8 mouse cellular contexts compared by ENCODE assay signal in the genomic region with DNA sequence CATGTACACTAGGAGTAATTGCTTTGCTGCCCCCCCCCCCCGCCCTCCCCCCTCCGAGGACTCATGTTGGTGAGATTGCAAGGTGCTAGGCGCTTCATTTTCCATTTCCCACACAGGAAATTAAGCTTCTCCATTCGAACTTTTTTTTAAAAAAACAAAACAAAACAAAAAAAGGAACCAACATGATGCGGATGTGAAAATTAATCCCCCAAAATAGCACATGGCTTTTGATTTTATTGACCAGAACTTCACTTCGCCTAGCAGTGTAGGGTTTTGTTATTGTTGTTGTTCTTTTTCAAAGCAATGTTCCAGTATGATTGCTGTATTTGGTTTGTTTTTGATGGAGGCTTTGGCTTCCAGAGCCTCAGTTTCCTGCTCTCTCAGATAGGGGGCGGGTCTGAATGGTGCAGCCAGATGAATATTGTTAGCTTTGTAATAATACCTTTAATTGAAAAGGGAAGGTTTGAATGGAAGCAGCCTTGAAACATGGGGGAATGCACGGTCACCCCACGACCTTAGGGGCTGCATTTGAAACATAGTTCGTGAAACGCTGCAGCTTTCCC. TPM values are rescaled to one million over a fixed set of nuclear protein-coding genes. Genes with fewer than 3 reads are reported as not detected.
DNase-seq lines count a peak whose midpoint lies in the region; ATAC-seq and TF ChIP-seq lines count a peak whose summit lies in the region.

No protein-coding gene starts in this region.

- no peak for ATAC-seq in lung, embryonic 16.5 days (ENCODE audit: low read depth)
- no peak for ATAC-seq in embryonic facial prominence, embryonic 14.5 days (ENCODE audit: low read depth)
- ATAC-seq in limb, embryonic 14.5 days (ENCODE audit: low FRiP score, low read depth): no peak
- ATAC-seq in stomach, embryonic 14.5 days (ENCODE audit: insufficient number of reproducible peaks, insufficient read depth, low FRiP score, low read depth): no peak

- H3K9me3 ChIP-seq in lung, embryonic 16.5 days (ENCODE audit: control insufficient read depth, low read length): no peaks in the 10 kb centered on the region
- H3K9me3 ChIP-seq in embryonic facial prominence, embryonic 14.5 days (ENCODE audit: control insufficient read depth, low read length): no peaks in the 10 kb centered on the region
- H3K9me3 ChIP-seq in limb, embryonic 14.5 days (ENCODE audit: control insufficient read depth, low read length): no peaks in the 10 kb centered on the region
- no peaks in the 10 kb centered on the region for H3K9me3 ChIP-seq in stomach, embryonic 14.5 days (ENCODE audit: control insufficient read depth, low read depth, low read length)

- H3K36me3 ChIP-seq in lung, embryonic 16.5 days (ENCODE audit: control insufficient read depth, insufficient read depth, low read length): no peaks in the 10 kb centered on the region
- no peaks in the 10 kb centered on the region for H3K36me3 ChIP-seq in embryonic facial prominence, embryonic 14.5 days (ENCODE audit: control insufficient read depth, insufficient read depth, low read length)
- no peaks in the 10 kb centered on the region for H3K36me3 ChIP-seq in limb, embryonic 14.5 days (ENCODE audit: control insufficient read depth, insufficient read depth, low read length)
- H3K36me3 ChIP-seq in stomach, embryonic 14.5 days (ENCODE audit: control insufficient read depth, insufficient read depth, low read length): no peaks in the 10 kb centered on the region

- no peaks in the 10 kb centered on the region for H3K27me3 ChIP-seq in lung, embryonic 16.5 days (ENCODE audit: control insufficient read depth, insufficient read depth, low read depth, low read length)
- no peaks in the 10 kb centered on the region for H3K27me3 ChIP-seq in embryonic facial prominence, embryonic 14.5 days (replicated peaks; ENCODE audit: control insufficient read depth, insufficient read depth, low read length)
- no peaks in the 10 kb centered on the region for H3K27me3 ChIP-seq in limb, embryonic 14.5 days (ENCODE audit: control insufficient read depth, insufficient read depth, low read length)
- H3K27me3 ChIP-seq in stomach, embryonic 14.5 days (ENCODE audit: control insufficient read depth, insufficient read depth, low read length): no peaks in the 10 kb centered on the region

- peak overlapping the region; percentile 93 for H3K4me2 ChIP-seq in lung, embryonic 16.5 days (ENCODE audit: low read depth, low read length)
- peak overlapping the region; percentile 94 for H3K4me2 ChIP-seq in embryonic facial prominence, embryonic 14.5 days (ENCODE audit: low read depth, low read length)
- H3K4me2 ChIP-seq in limb, embryonic 14.5 days (replicated peaks; ENCODE audit: low read depth, low read length, severe bottlenecking): peak overlapping the region; percentile 79
- peak overlapping the region; percentile 72 for H3K4me2 ChIP-seq in stomach, embryonic 14.5 days (replicated peaks; ENCODE audit: low read depth, low read length)

- peaks cover 43% of the 10 kb centered on the region for H3K4me1 ChIP-seq in lung, embryonic 16.5 days (replicated peaks; ENCODE audit: control insufficient read depth, insufficient read depth, low read length)
- peaks cover 27% of the 10 kb centered on the region for H3K4me1 ChIP-seq in embryonic facial prominence, embryonic 14.5 days (ENCODE audit: control insufficient read depth, insufficient read depth, low read length)
- peaks cover 42% of the 10 kb centered on the region for H3K4me1 ChIP-seq in limb, embryonic 14.5 days (ENCODE audit: control insufficient read depth, insufficient read depth, low read length)
- H3K4me1 ChIP-seq in stomach, embryonic 14.5 days (ENCODE audit: control insufficient read depth, insufficient read depth, low read length): peaks cover 45% of the 10 kb centered on the region

- H3K27ac ChIP-seq in lung, embryonic 16.5 days (ENCODE audit: low read length): peak overlapping the region; percentile 39; the same call in 1 of the 2 replicates
- peak overlapping the region; percentile 94 for H3K27ac ChIP-seq in embryonic facial prominence, embryonic 14.5 days (replicated peaks; ENCODE audit: low read depth, low read length)
- H3K27ac ChIP-seq in limb, embryonic 14.5 days (replicated peaks; ENCODE audit: low read depth, low read length): peak overlapping the region; percentile 98
- H3K27ac ChIP-seq in stomach, embryonic 14.5 days (ENCODE audit: low read length): no peak overlapping the region; the same call in 1 of the 2 replicates

- TF ChIP-seq POLR2A in limb, embryonic 14.5 days (IDR thresholded peaks at IDR 0.05; ENCODE audit: borderline replicate concordance, extremely low read depth, insufficient read depth, insufficient read length): no peak

- H3K9ac ChIP-seq in lung, embryonic 16.5 days (ENCODE audit: low read length): peak overlapping the region; percentile 95
- peak overlapping the region; percentile 82 for H3K9ac ChIP-seq in embryonic facial prominence, embryonic 14.5 days (ENCODE audit: low read depth, low read length)
- peak overlapping the region; percentile 78 for H3K9ac ChIP-seq in limb, embryonic 14.5 days (ENCODE audit: low read depth, low read length, severe bottlenecking)
- no peak overlapping the region; the same call in 1 of the 2 replicates for H3K9ac ChIP-seq in stomach, embryonic 14.5 days (replicated peaks; ENCODE audit: low read depth, low read length)

- H3K4me3 ChIP-seq in lung, embryonic 16.5 days (ENCODE audit: low read length): peak overlapping the region; percentile 88
- peak overlapping the region; percentile 79 for H3K4me3 ChIP-seq in embryonic facial prominence, embryonic 14.5 days (ENCODE audit: low read depth, low read length)
- peak overlapping the region; percentile 70 for H3K4me3 ChIP-seq in limb, embryonic 14.5 days (replicated peaks; ENCODE audit: low read length)
- peak overlapping the region; percentile 80 for H3K4me3 ChIP-seq in stomach, embryonic 14.5 days (ENCODE audit: low read depth, low read length)

- WGBS in lung, embryonic 16.5 days: 13% methylated on average over 10 of the region's 11 CpGs
- 4% methylated on average over 11 of the region's 11 CpGs for WGBS in embryonic facial prominence, embryonic 14.5 days
- WGBS in limb, embryonic 14.5 days: 13% methylated on average over 10 of the region's 11 CpGs
- WGBS in stomach, embryonic 14.5 days: 9% methylated on average over 11 of the region's 11 CpGs

- no peak for DNase-seq in lung, postnatal 36 days
- peak; percentile 21 for DNase-seq in embryonic facial prominence, embryonic 14.5 days (ENCODE audit: low spot score)
- DNase-seq in limb, embryonic 14.5 days (ENCODE audit: low spot score): no peak
- no peak for DNase-seq in ovary, postnatal 10 days (ENCODE audit: low spot score)
- no peak for DNase-seq in right cerebral cortex, postnatal 4 days
- no peak for DNase-seq in yolk sac, embryonic 10.5 days (ENCODE audit: low spot score)

RNA-seq across cellular contexts. Expression of gene Stx16, which starts 1.7 kb away (rescaled TPM):
- 11.3 and 12.1 TPM in 2 replicates for polyA plus RNA-seq in lung, embryonic 16.5 days (2015; fragmentation: Nextera tagmentation; extraction: Ambion mirVana)
- polyA plus RNA-seq in embryonic facial prominence, embryonic 14.5 days (2014; fragmentation: Nextera tagmentation; extraction: Ambion mirVana): 9.7 and 10.8 TPM in 2 replicates
- 67.7 and 67.8 TPM in 2 replicates for polyA plus RNA-seq in limb, embryonic 14.5 days (2012; rRNA removed)
- polyA plus RNA-seq in limb, embryonic 14.5 days (2014; fragmentation: Nextera tagmentation; extraction: Ambion mirVana): 10.9 and 11.3 TPM in 2 replicates
- polyA plus RNA-seq in stomach, embryonic 14.5 days (2014; fragmentation: Nextera tagmentation; extraction: Ambion mirVana): 11.2 and 11.7 TPM in 2 replicates

RNA-seq across cellular contexts. Expression of gene Npepl1, which starts 32.3 kb away (rescaled TPM):
- polyA plus RNA-seq in lung, embryonic 16.5 days (2015; fragmentation: Nextera tagmentation; extraction: Ambion mirVana): 61.7 and 68.1 TPM in 2 replicates
- 79.9 and 80.6 TPM in 2 replicates for polyA plus RNA-seq in embryonic facial prominence, embryonic 14.5 days (2014; fragmentation: Nextera tagmentation; extraction: Ambion mirVana)
- 136 and 177 TPM in 2 replicates for polyA plus RNA-seq in limb, embryonic 14.5 days (2012; rRNA removed)
- 72.4 and 76.9 TPM in 2 replicates for polyA plus RNA-seq in limb, embryonic 14.5 days (2014; fragmentation: Nextera tagmentation; extraction: Ambion mirVana)
- polyA plus RNA-seq in stomach, embryonic 14.5 days (2014; fragmentation: Nextera tagmentation; extraction: Ambion mirVana): 48.1 and 56.1 TPM in 2 replicates
